Mouse (Mus musculus) neutrophil, adult 59 days (primary cell): ENCODE results near the gene Krt23. TPM values are rescaled to one million over a fixed set of nuclear protein-coding genes. Genes with fewer than 3 reads are reported as not detected.

Experiments
- total RNA-seq, 2 experiments: library from RNA; stranded (reverse); gene quantifications; 1 replicate in 1 of 2; 2 replicates in 1 of 2; pipeline ENCODE4 v1.2.4; 2023

The Krt23 gene
- not detected for total RNA-seq

DNA sequence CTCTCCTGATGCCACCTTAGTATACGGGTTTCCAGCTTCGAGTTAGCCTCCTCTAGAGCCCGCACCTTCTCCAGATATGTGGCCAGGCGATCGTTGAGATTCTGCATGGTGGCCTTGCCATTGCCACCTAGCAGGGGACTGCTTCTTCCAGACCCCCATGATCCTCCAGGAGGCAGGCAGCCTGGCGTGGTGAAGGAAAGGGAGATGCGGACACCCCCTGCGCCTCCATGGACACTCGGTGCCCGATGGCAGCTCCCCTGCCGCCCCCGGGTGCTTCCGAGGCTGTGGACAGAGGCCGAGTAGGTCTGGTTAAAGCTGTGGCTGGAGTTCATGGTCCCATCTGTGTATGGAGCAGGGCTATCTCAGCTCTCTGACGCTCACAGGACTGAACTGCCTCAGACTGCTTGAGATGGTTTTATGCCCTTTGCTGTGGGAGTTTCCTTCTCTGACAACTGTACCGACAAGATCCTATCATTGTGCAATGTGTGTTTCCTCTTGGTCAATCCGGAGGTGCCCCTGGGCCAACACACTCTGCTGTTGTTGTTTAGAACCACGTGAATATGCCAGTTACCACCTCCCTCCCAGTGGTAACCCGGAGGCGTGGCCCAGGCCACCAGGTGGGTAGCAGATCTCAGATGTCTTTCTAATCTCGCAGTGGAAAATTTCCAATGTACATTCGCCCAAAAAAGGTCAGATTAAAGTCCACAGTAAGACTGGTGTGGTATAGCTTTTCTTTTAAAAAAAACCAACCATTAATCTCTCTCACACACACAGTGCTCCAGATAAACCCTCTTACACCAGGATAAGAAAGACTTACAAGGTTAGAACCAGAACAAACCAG, at the start of gene Krt23:
Gene Krt23, minus strand, starts transcription at position 405 of the 841 bp plus-strand sequence.

DNA sequence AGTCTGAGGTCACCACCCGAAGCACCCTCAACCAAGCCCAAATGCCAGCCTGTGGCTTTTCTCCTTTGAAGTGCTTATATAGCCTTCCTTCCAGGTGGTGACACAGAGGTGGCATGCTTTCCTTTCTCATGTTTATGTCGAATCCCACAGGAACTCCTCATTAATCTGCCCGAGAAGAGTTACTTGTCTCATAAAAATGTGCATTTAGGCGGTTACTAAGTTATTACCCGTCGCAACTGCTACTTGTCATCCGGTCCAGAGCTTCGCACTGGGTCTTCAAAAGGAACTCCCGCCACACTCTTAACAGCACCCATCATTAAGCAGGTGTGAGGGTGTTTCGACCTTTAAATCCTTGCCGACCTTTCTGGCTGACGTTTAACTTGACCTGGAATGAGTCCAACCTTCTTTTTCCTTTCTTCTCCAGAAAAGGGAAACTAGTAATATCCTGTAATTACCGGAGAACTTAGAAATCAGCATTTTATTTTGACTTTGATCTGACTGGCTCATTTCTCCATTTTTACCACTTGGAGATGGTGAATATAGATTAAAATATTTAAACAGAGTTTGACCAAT, 28.4 kb upstream of the Krt23 start, which contains the start of gene Krt39:
Gene Krt39, minus strand, starts transcription at position 51 of the 573 bp plus-strand sequence.

GRCm38 (mm10) chr11:99437972-99438371, 55.0 kb downstream of the Krt23 start, which contains the start of gene Krt20:
Krt20 (minus strand) TSS chr11:99438150.

Other genes starting within 250 kb of the Krt23 start
- not detected for gene Krt222, start 249.1 kb downstream of the Krt23 start, total RNA-seq
- not detected for gene Krt24, start 207.9 kb downstream of the Krt23 start, total RNA-seq
- not detected for gene Krt25, start 170.2 kb downstream of the Krt23 start, total RNA-seq
- not detected for gene Krt26, start 155.2 kb downstream of the Krt23 start, total RNA-seq
- not detected for gene Krt27, start 142.0 kb downstream of the Krt23 start, total RNA-seq
- not detected for gene Krt28, start 118.2 kb downstream of the Krt23 start, total RNA-seq
- not detected for gene Krt10, start 103.8 kb downstream of the Krt23 start, total RNA-seq
- gene Krt12, start 70.9 kb downstream of the Krt23 start, total RNA-seq: not detected
- gene Krt20, start 55.0 kb downstream of the Krt23 start, total RNA-seq: not detected
- gene Krt39, start 28.2 kb upstream of the Krt23 start, total RNA-seq: not detected
- gene Krt40, start 50.0 kb upstream of the Krt23 start, total RNA-seq: not detected
- not detected for gene Krtap3-3, start 57.7 kb upstream of the Krt23 start, total RNA-seq
- gene Krtap3-2, start 63.7 kb upstream of the Krt23 start, total RNA-seq: not detected
- gene Gm11939, start 66.3 kb upstream of the Krt23 start, total RNA-seq: not detected
- not detected for gene Krtap3-1, start 73.5 kb upstream of the Krt23 start, total RNA-seq
- not detected for gene Krtap1-5, start 87.9 kb upstream of the Krt23 start, total RNA-seq
- gene Krtap1-4, start 90.5 kb upstream of the Krt23 start, total RNA-seq: not detected
- not detected for gene Krtap1-3, start 98.2 kb upstream of the Krt23 start, total RNA-seq
- not detected for gene Krtap9-3, start 105.0 kb upstream of the Krt23 start, total RNA-seq
- not detected for gene Gm11938, start 110.2 kb upstream of the Krt23 start, total RNA-seq
- gene Gm11937, start 117.1 kb upstream of the Krt23 start, total RNA-seq: not detected
- not detected for gene Krtap2-4, start 121.7 kb upstream of the Krt23 start, total RNA-seq
- gene Gm11562, start 127.3 kb upstream of the Krt23 start, total RNA-seq: not detected
- gene Krtap4-1, start 135.1 kb upstream of the Krt23 start, total RNA-seq: not detected
- gene Krtap4-2, start 141.9 kb upstream of the Krt23 start, total RNA-seq: not detected
- gene Krtap4-7, start 151.0 kb upstream of the Krt23 start, total RNA-seq: not detected
- not detected for gene Gm11555, start 157.1 kb upstream of the Krt23 start, total RNA-seq
- not detected for gene Gm11563, start 165.8 kb upstream of the Krt23 start, total RNA-seq
- not detected for gene Krtap4-6, start 172.8 kb upstream of the Krt23 start, total RNA-seq
- gene Gm14190, start 197.6 kb upstream of the Krt23 start, total RNA-seq: not detected
- not detected for gene Gm14180, start 241.2 kb upstream of the Krt23 start, total RNA-seq